Mouse (Mus musculus) embryonic facial prominence, embryonic 14.5 days (tissue): ENCODE data around the gene Rpgrip1. TPM values are rescaled to one million over a fixed set of nuclear protein-coding genes. Genes with fewer than 3 reads are reported as not detected.

Experiments used
- ATAC-seq: fragments of 200-750 bp; cut with Nextera tagmentation; 2 replicates; pipeline ENCODE4 v1.8.0; 2017; ENCODE audit warnings: low read depth, moderate number of reproducible peaks, moderate TSS enrichment
- DNase-seq: peaks from one replicate; pipeline ENCODE4 v3.0.0-alpha.2; 2015; ENCODE audit warnings: low spot score
- H3K27ac ChIP-seq: fragments of 300-500 bp; sonication (generic); replicated peaks from 2 replicates; pipeline ENCODE4 v1.5.1; 2014; ENCODE audit warnings: low read depth, mild to moderate bottlenecking, low read length, moderate library complexity
- H3K27me3 ChIP-seq: fragments of 300-500 bp; sonication (generic); replicated peaks from 2 replicates; pipeline ENCODE4 v1.6.1; 2014; ENCODE audit warnings: low read length; ENCODE audit not compliant: control insufficient read depth, insufficient read depth
- H3K36me3 ChIP-seq: fragments of 300-500 bp; sonication (generic); 2 replicates; pipeline ENCODE4 v1.6.1; 2014; ENCODE audit warnings: low read length, mixed read lengths; ENCODE audit not compliant: control insufficient read depth, insufficient read depth
- H3K4me1 ChIP-seq: fragments of 300-500 bp; sonication (generic); 2 replicates; pipeline ENCODE4 v1.6.1; 2014; ENCODE audit warnings: antibody characterized with exemption, low read length; ENCODE audit not compliant: control insufficient read depth, insufficient read depth
- H3K4me2 ChIP-seq: fragments of 300-500 bp; sonication (generic); 2 replicates; pipeline ENCODE4 v1.6.1; 2014; ENCODE audit warnings: low read depth, mild to moderate bottlenecking, low read length, moderate library complexity, mixed read lengths
- H3K4me3 ChIP-seq: fragments of 300-500 bp; sonication (generic); 2 replicates; pipeline ENCODE4 v1.5.1; 2014; ENCODE audit warnings: low read depth, mild to moderate bottlenecking, low read length
- H3K9ac ChIP-seq: fragments of 300-500 bp; sonication (generic); 2 replicates; pipeline ENCODE4 v1.6.1; 2014; ENCODE audit warnings: low read depth, mild to moderate bottlenecking, low read length, moderate library complexity, mixed read lengths
- H3K9me3 ChIP-seq: fragments of 300-500 bp; sonication (generic); 2 replicates; pipeline ENCODE4 v1.6.1; 2016; ENCODE audit warnings: low read length; ENCODE audit not compliant: control insufficient read depth
- WGBS: fragments of 180-500 bp; shearing (Covaris S2); extraction: QIAGEN DNeasy Blood & Tissue Kit; methylation state at CpG from one replicate; pipeline ENCODE4 v1.1.7; 2014; 5-methylcytosine and 5-hydroxymethylcytosine counted together
- polyA plus RNA-seq: library from polyadenylated mRNA; unstranded; fragments of >200 nt; fragmentation: Nextera tagmentation; extraction: Ambion mirVana; gene quantifications from 2 replicates; pipeline ENCODE4 v1.2.1, GENCODE M21; 2014

Rpgrip1 gene
- polyA plus RNA-seq, 1 experiment from 2014 or later = 46.7 TPM

DNA sequence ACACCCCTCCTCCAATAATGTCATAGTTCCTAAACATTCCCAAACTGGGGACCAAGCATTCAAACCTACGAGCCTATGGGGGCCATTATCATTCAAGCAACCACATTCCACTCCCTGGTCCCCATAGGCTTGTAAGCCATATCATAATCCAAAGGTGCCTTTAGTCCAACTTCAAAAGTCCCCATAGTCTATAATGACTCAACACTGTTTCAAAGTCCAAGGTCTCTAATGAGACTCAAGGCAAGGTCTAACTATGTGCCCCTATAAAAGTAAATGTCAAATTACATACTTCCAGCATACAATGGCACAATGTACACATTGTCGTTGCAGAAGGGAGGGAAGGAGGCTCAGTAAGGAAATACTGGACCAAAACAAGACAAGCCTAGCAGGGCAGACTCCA is 44.5 kb downstream of the Rpgrip1 start:
- no peaks in the 10 kb centered on the region for H3K27me3 ChIP-seq
- no peak for DNase-seq
- H3K36me3 ChIP-seq = peaks cover 19% of the 10 kb centered on the region
- WGBS = 82% methylated on average over 2 of the region's 2 CpGs
- no peak overlapping the region for H3K27ac ChIP-seq
- H3K9me3 ChIP-seq = no peaks in the 10 kb centered on the region
- no peak overlapping the region for H3K4me3 ChIP-seq
- no peak overlapping the region for H3K4me2 ChIP-seq
- no peak overlapping the region for H3K9ac ChIP-seq
- no peak for ATAC-seq
- no peaks in the 10 kb centered on the region for H3K4me1 ChIP-seq

- 84% methylated on average over 6 of the region's 6 CpGs for WGBS
- Histone ChIP-seq H3K9ac (no peak overlapping the region), H3K4me2 (no peak overlapping the region), H3K9me3 (no peaks in the 10 kb centered on the region), H3K27ac (no peak overlapping the region), H3K36me3 (peaks cover 75% of the 10 kb centered on the region), H3K27me3 (no peaks in the 10 kb centered on the region), H3K4me1 (no peaks in the 10 kb centered on the region), H3K4me3 (no peak overlapping the region)
- DNase-seq = no peak
- ATAC-seq = no peak
Measured at GRCm38 (mm10) chr14:52160911-52161310, 50.4 kb downstream of the Rpgrip1 start.

DNA sequence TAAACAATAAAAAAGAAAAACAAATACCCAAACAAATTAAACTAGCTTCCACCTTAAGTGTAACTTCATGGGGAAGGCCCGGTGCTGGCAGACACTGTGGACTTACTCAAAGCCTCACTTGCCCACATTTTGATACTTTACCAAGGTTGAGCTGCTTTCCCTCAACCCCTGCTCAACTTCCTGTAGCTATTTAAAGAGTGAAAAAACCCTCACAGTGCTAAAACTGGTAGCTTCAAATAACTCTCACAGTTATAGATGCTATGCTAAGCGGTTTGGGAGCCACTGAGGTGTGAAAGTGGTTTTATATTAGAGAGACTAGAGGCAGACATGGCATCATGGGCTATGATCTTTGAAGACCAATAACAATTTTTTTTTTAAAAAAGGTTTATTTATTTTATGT is 56.1 kb downstream of the Rpgrip1 start:
- no peaks in the 10 kb centered on the region for H3K9me3 ChIP-seq
- DNase-seq (no peak), ATAC-seq (no peak)
- no peak overlapping the region for H3K4me2 ChIP-seq
- no peaks in the 10 kb centered on the region for H3K27me3 ChIP-seq
- no peak overlapping the region for H3K9ac ChIP-seq
- H3K36me3 ChIP-seq = peaks cover 86% of the 10 kb centered on the region
- no peaks in the 10 kb centered on the region for H3K4me1 ChIP-seq
- 92% methylated on average over 2 of the region's 2 CpGs for WGBS
- no peak overlapping the region for H3K4me3 ChIP-seq
- H3K27ac ChIP-seq = no peak overlapping the region

DNA sequence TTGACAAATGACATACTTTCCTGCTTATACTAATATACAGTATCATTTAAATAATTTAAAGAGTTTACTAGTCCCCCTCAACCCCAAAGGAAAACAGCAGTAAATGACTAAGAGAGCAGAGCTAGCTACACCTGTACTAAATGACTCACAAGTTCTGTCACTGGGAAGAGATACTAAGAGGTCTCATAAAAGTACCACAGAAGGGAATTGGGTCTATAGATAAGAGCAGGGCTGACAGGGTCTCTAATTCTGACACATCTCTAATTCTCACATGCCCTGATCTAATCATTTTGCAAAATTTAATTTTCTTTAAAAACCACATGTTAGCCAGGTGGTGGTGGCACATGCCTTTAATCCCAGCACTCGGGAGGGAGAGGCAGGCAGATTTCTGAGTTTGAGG is 78.3 kb downstream of the Rpgrip1 start:
- H3K4me2 ChIP-seq = no peak overlapping the region
- H3K27ac ChIP-seq = no peak overlapping the region
- 77% methylated on average over 1 of the region's 1 CpGs for WGBS
- H3K9me3 ChIP-seq = no peaks in the 10 kb centered on the region
- peaks cover 18% of the 10 kb centered on the region; the same call in 1 of the 2 replicates for H3K36me3 ChIP-seq
- H3K4me3 ChIP-seq = no peak overlapping the region
- H3K4me1 ChIP-seq = no peaks in the 10 kb centered on the region
- no peaks in the 10 kb centered on the region for H3K27me3 ChIP-seq
- no peak for DNase-seq
- H3K9ac ChIP-seq = no peak overlapping the region
- ATAC-seq = no peak

- Histone ChIP-seq H3K27ac (no peak overlapping the region), H3K9ac (no peak overlapping the region), H3K4me3 (no peak overlapping the region), H3K4me1 (no peaks in the 10 kb centered on the region), H3K36me3 (peaks cover 19% of the 10 kb centered on the region; the same call in 1 of the 2 replicates), H3K9me3 (no peaks in the 10 kb centered on the region), H3K27me3 (no peaks in the 10 kb centered on the region), H3K4me2 (no peak overlapping the region)
- WGBS = 76% methylated on average over 2 of the region's 2 CpGs
- DNase-seq (peak; percentile 6), ATAC-seq (no peak)
Measured at GRCm38 (mm10) chr14:52189519-52189918, 79.0 kb downstream of the Rpgrip1 start.

GRCm38 (mm10) chr14:52190740-52191359 is 80.3 kb downstream of the Rpgrip1 start:
- ATAC-seq = no peak

GRCm38 (mm10) chr14:52195691-52196090 is 85.2 kb downstream of the Rpgrip1 start:
- H3K4me3 ChIP-seq = peak overlapping the region; percentile 99
- 0 out of 2 replicates have a peak, but pooled peaks cover 5% of the 10 kb centered on the region for H3K4me1 ChIP-seq
- peak overlapping the region; percentile 98 for H3K9ac ChIP-seq
- WGBS = 10% methylated on average over 3 of the region's 3 CpGs
- peak overlapping the region; percentile 80 for H3K4me2 ChIP-seq
- H3K27ac ChIP-seq = no peak overlapping the region
- H3K27me3 ChIP-seq = no peaks in the 10 kb centered on the region
- ATAC-seq (no peak), DNase-seq (peak; percentile 28)
- H3K9me3 ChIP-seq = no peaks in the 10 kb centered on the region
- peaks cover 37% of the 10 kb centered on the region for H3K36me3 ChIP-seq

More at GRCm38 (mm10) chr14:52190740-52191359, 80.3 kb downstream of the Rpgrip1 start:
- no peaks in the 10 kb centered on the region for H3K9me3 ChIP-seq
- H3K9ac ChIP-seq = no peak overlapping the region
- 0 out of 2 replicates have a peak, but pooled peaks cover 1% of the 10 kb centered on the region for H3K4me1 ChIP-seq
- DNase-seq = peak; percentile 20
- H3K4me2 ChIP-seq = no peak overlapping the region
- no peak overlapping the region for H3K4me3 ChIP-seq
- H3K36me3 ChIP-seq = peaks cover 19% of the 10 kb centered on the region; the same call in 1 of the 2 replicates
- H3K27ac ChIP-seq = no peak overlapping the region
- H3K27me3 ChIP-seq = no peaks in the 10 kb centered on the region

DNA sequence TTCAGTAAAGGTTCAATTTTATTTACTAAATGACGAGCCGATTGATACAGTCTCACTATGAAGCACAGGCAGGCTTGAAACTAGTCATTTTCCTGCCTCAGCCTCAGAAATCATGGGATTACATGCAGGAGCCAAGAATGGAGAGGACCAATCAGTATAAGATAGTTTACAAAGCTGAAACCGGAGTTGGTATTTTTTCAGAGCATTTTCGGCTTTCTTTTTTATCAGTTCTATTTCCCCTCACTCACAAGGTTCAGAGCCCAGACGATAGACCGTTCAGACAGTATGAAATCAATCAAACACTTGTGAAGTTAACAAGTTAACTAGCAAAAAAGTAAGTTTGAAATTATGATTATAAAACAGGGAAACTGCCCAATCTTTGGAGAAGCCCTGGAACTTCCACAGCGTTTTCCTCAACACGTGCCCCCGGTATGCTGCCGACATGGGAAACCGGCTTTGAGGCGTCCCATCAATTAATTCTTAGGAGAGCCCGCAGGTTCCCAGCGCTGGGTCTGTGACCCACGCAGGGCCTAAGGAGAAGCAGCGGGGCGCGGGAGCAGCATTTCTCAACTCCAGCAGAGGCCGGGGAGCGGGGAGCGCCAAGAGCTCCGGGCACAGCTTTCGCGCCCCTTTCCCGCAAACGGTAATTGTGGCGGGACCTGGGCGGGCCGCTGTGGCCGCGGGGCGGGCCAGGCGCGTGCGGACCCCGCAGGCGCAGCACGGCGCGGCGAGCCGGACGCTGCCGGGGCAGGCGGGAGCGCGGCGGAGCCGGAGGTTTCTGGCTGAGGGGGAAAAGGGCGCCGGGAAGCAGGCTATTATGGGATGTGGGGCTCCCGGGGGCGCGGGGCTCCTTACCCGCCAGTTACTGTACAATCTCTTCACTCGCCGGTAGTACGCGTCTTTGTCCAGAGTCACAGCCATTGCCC is 86.0 kb downstream of the Rpgrip1 start:
- Histone ChIP-seq H3K4me1 (0 out of 2 replicates have a peak, but pooled peaks cover 5% of the 10 kb centered on the region), H3K36me3 (peaks cover 44% of the 10 kb centered on the region), H3K4me2 (peak overlapping the region; percentile 80), H3K9me3 (no peaks in the 10 kb centered on the region), H3K27me3 (no peaks in the 10 kb centered on the region), H3K9ac (peak overlapping the region; percentile 98), H3K27ac (peak overlapping the region; percentile 99), H3K4me3 (peak overlapping the region; percentile 99)
- DNase-seq (peak; percentile 24), ATAC-seq (peak; percentile 24)
- under 1% methylated on average over 37 of the region's 59 CpGs for WGBS
